Mouse (Mus musculus) embryonic facial prominence, embryonic 12.5 days (tissue): ENCODE data around the gene Rprd1b. TPM values are rescaled to one million over a fixed set of nuclear protein-coding genes. Genes with fewer than 3 reads are reported as not detected.

Experiments
- ATAC-seq: fragments of 200-750 bp; cut with Nextera tagmentation; 2 replicates; pipeline ENCODE4 v1.8.0; 2017; ENCODE audit not compliant: insufficient number of reproducible peaks, insufficient read depth, low FRiP score, low TSS enrichment
- H3K27ac ChIP-seq: fragments of 300-500 bp; sonication (generic); 2 replicates; pipeline ENCODE4 v1.5.1; 2016; ENCODE audit warnings: mild to moderate bottlenecking
- H3K27me3 ChIP-seq: fragments of 300-500 bp; sonication (generic); 2 replicates; pipeline ENCODE4 v1.6.1; 2016; ENCODE audit warnings: mild to moderate bottlenecking, moderate library complexity
- H3K36me3 ChIP-seq: fragments of 300-500 bp; sonication (generic); 2 replicates; pipeline ENCODE4 v1.6.1; 2016; ENCODE audit warnings: mild to moderate bottlenecking
- H3K4me1 ChIP-seq: fragments of 300-500 bp; sonication (generic); 2 replicates; pipeline ENCODE4 v1.6.1; 2016
- H3K4me2 ChIP-seq: fragments of 300-500 bp; sonication (generic); replicated peaks from 2 replicates; pipeline ENCODE4 v1.6.1; 2016; ENCODE audit warnings: mild to moderate bottlenecking, moderate library complexity
- H3K4me3 ChIP-seq: fragments of 300-500 bp; sonication (generic); 2 replicates; pipeline ENCODE4 v1.5.1; 2016; ENCODE audit warnings: mild to moderate bottlenecking
- H3K9ac ChIP-seq: fragments of 300-500 bp; sonication (generic); 2 replicates; pipeline ENCODE4 v1.6.1; 2016; ENCODE audit warnings: mild to moderate bottlenecking, moderate library complexity
- H3K9me3 ChIP-seq: fragments of 300-500 bp; sonication (generic); 2 replicates; pipeline ENCODE4 v1.6.1; 2016; ENCODE audit warnings: mild to moderate bottlenecking, moderate library complexity
- WGBS: fragments of 180-500 bp; shearing (Covaris S2); methylation state at CpG from one replicate; pipeline ENCODE4 v1.1.7; 2016; 5-methylcytosine and 5-hydroxymethylcytosine counted together
- polyA plus RNA-seq: library from polyadenylated mRNA; unstranded; fragments of >200 nt; fragmentation: Nextera tagmentation; extraction: Ambion mirVana; gene quantifications from 2 replicates; pipeline ENCODE4 v1.2.1, GENCODE M21; 2016

Rprd1b gene
- polyA plus RNA-seq, 1 experiment from 2014 or later, result 52.8 TPM

DNA sequence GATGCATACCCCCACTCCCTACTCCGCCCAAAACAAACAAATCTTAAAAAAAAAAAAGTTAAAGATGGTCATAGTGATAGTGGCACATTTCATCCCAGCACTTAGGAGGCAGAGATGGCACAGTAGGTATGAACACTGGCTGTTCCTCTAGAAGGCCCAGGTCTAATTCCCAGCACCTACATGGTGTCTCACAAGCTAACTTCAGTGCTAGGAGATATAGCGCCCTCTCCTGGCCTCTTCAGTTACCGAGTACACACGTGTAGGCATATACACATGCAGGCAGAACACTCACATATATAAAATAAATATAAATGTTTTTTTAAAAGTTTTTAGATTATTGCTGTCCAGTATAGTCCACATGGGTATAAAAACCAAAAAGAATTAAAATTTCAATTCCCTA is 22.7 kb upstream of the Rprd1b start:
- Histone ChIP-seq H3K27me3 (no peaks in the 10 kb centered on the region), H3K4me3 (no peak overlapping the region), H3K27ac (no peak overlapping the region), H3K4me1 (no peaks in the 10 kb centered on the region), H3K9me3 (no peaks in the 10 kb centered on the region), H3K9ac (no peak overlapping the region), H3K4me2 (no peak overlapping the region), H3K36me3 (peaks cover 35% of the 10 kb centered on the region)
- ATAC-seq, result no peak
- WGBS, result 94% methylated on average over 4 of the region's 4 CpGs

DNA sequence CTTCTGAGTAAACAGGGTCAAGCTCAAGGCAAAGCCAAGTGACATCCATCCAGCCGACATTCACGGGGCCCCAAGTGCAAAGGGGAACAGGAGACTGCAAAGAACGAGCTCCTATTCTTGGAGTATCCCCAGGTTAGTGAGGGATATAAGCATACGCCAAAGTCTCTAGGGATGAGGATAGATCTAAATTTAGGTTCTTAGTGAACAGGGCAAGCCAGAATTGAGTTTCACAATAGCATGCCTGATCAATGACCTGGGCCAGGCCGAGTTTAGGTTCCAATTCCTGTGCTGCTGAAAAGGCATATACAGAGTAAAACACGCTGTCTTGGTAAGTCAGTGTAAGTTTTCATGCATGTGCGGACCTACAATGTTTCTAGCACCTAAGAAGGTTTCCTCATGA is 18.9 kb upstream of the Rprd1b start:
- H3K36me3 ChIP-seq, result peaks cover 35% of the 10 kb centered on the region
- no peak overlapping the region for H3K4me3 ChIP-seq
- no peak overlapping the region for H3K27ac ChIP-seq
- 89% methylated on average over 7 of the region's 7 CpGs for WGBS
- ATAC-seq, result no peak
- H3K4me1 ChIP-seq, result no peaks in the 10 kb centered on the region
- H3K9me3 ChIP-seq, result no peaks in the 10 kb centered on the region
- no peak overlapping the region for H3K9ac ChIP-seq
- no peaks in the 10 kb centered on the region for H3K27me3 ChIP-seq
- H3K4me2 ChIP-seq, result no peak overlapping the region

DNA sequence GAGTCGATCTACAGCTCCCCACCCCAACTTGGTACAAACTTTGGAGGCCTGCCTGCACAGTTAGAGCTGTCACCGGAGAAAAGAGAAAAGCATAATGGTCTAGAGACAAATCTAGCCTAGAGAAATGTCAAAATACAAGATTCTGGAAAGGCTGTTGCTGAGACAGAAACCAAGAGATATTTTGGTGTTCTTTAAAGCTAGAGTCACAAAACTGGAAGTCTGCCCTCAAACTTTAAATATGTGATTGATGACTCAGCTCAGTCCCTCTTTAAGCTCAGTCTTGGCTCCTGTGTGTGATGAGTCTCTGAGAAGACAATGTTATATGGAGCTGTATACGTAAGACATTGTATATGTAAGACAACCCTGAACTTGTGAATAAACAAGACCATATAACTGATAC is 15.7 kb upstream of the Rprd1b start:
- Histone ChIP-seq H3K36me3 (peaks cover 14% of the 10 kb centered on the region), H3K4me2 (no peak overlapping the region), H3K9ac (no peak overlapping the region), H3K9me3 (no peaks in the 10 kb centered on the region), H3K4me3 (no peak overlapping the region), H3K27me3 (no peaks in the 10 kb centered on the region), H3K4me1 (no peaks in the 10 kb centered on the region), H3K27ac (no peak overlapping the region)
- WGBS, result 88% methylated on average over 3 of the region's 3 CpGs
- no peak for ATAC-seq

DNA sequence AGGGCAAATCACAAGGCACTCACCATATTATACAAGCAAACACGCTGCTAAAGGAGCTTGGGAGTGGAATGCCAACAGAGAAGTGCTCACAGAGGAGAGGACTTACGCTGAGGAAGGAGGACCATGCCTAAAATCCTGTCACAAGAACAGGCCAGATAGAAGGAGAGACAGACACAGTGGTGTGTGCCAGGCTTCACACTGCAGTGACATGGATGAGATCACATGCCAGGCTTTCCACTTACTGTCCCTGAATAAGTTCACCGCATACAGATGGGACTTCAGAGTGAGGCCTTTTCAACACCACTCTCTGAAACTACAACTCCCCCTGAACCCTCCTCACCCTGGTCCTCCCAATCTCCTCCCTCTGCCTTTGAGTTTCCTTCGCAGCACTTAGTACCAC is 11.0 kb upstream of the Rprd1b start:
- Histone ChIP-seq H3K4me1 (no peaks in the 10 kb centered on the region), H3K27ac (no peak overlapping the region), H3K36me3 (no peaks in the 10 kb centered on the region), H3K9ac (no peak overlapping the region), H3K9me3 (no peaks in the 10 kb centered on the region), H3K27me3 (no peaks in the 10 kb centered on the region), H3K4me3 (no peak overlapping the region), H3K4me2 (no peak overlapping the region)
- WGBS, result 85% methylated on average over 4 of the region's 4 CpGs
- no peak for ATAC-seq

DNA sequence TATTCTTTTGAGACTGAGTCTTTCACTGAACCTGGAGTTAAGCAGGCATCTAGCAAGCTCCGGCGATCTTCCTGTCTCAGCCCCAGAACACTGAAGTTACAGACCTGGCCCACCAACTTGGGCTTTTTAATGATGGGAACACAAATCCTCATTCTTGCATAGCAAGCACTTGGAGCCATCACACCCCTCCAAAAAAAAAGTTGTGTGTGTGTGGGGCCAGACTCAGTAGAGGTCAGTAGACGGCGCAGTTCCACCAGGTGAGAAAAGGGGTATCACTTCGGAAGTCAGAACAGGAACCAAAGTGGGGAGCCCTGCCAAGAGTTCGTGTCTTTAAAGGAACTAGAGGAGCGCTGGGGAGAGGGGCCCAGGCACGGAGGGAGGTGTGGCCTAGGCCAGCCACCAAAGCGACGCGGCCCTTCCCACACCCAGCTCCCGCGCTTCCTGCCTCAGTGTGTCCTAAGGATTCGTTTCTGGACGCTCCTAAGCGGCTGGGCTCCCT is 393 bp upstream of the Rprd1b start:
- no peaks in the 10 kb centered on the region for H3K27me3 ChIP-seq
- peaks cover 27% of the 10 kb centered on the region for H3K4me1 ChIP-seq
- peak overlapping the region; percentile 63 for H3K4me2 ChIP-seq
- H3K36me3 ChIP-seq, result no peaks in the 10 kb centered on the region
- peak overlapping the region; percentile 96 for H3K4me3 ChIP-seq
- WGBS, result 2% methylated on average over 16 of the region's 16 CpGs
- H3K9ac ChIP-seq, result peak overlapping the region; percentile 90
- peak overlapping the region; percentile 96 for H3K27ac ChIP-seq
- ATAC-seq, result no peak; the same call in 1 of the 2 replicates
- no peaks in the 10 kb centered on the region for H3K9me3 ChIP-seq

DNA sequence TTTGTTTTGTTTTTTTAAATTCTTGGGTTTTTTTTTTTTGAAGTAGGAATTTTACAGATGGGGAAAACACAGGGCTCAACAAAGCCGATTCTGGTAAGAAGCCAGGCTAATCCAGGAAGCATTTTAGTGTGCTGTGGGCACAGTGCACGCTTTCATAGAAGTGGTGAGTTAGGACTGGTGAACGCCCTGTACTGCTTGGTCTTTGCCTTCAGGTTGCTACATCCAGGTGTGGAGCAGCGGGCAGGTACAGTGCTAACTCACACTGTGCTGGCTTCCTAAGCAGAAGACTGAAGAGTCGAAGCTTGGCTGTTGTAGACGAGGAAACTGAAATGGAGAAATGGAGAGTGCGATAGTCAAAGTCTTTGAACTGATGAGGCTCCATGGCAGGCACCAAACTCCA is 1.7 kb downstream of the Rprd1b start:
- Histone ChIP-seq H3K9me3 (no peaks in the 10 kb centered on the region), H3K4me2 (peak overlapping the region; percentile 63), H3K36me3 (no peaks in the 10 kb centered on the region), H3K9ac (0 out of 2 replicates have a peak overlapping the region, but pooled peaks have one; percentile 90), H3K4me3 (peak overlapping the region; percentile 96), H3K27ac (no peak overlapping the region), H3K27me3 (no peaks in the 10 kb centered on the region), H3K4me1 (peaks cover 27% of the 10 kb centered on the region)
- 86% methylated on average over 7 of the region's 7 CpGs for WGBS
- ATAC-seq, result no peak

DNA sequence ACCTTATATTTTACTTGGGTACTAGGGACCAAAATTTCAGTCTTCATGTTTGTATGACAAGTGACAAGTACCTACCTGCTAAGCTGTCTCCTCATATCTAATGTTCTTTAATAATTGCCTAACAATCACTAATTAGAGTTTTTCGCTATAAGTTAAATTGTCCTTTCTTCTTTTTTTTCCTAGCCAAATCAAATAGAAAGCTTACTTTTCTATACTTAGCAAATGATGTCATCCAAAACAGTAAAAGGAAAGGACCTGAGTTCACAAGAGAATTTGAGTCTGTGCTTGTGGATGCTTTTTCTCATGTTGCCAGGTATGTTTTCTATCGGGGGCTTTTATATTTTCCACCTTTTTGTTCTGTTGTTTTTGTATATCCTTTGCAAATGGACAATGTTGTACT is 7.5 kb downstream of the Rprd1b start:
- no peak overlapping the region for H3K9ac ChIP-seq
- peaks cover 8% of the 10 kb centered on the region for H3K4me1 ChIP-seq
- peaks cover 16% of the 10 kb centered on the region for H3K36me3 ChIP-seq
- H3K9me3 ChIP-seq, result no peaks in the 10 kb centered on the region
- no peak overlapping the region for H3K4me2 ChIP-seq
- H3K4me3 ChIP-seq, result no peak overlapping the region
- H3K27ac ChIP-seq, result no peak overlapping the region
- WGBS, result 87% methylated on average over 2 of the region's 2 CpGs
- ATAC-seq, result no peak
- no peaks in the 10 kb centered on the region for H3K27me3 ChIP-seq

DNA sequence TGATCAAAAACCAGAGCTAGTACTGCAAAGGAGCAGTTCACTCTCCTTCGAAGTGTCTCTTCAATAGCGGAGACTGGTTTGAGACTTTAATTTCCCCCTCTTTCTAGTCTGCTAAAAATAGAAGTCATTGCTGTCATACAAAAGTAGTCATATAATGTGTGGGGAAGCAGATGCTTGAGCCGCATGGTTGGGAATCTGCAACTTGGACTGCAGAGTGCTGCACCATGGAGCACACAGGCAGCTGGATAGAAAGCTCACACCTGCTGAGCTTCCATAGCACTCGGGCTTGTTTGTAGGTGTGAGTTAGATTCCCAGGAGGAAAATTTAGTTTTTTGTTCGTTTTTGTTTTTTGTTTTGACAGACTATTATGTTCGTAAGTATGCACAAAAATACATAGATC is 8.1 kb downstream of the Rprd1b start:
- Histone ChIP-seq H3K4me2 (no peak overlapping the region), H3K9ac (no peak overlapping the region), H3K4me3 (no peak overlapping the region), H3K27me3 (no peaks in the 10 kb centered on the region), H3K36me3 (peaks cover 16% of the 10 kb centered on the region), H3K4me1 (0 out of 2 replicates have a peak, but pooled peaks cover 3% of the 10 kb centered on the region), H3K27ac (no peak overlapping the region), H3K9me3 (no peaks in the 10 kb centered on the region)
- 87% methylated on average over 6 of the region's 6 CpGs for WGBS
- no peak for ATAC-seq

DNA sequence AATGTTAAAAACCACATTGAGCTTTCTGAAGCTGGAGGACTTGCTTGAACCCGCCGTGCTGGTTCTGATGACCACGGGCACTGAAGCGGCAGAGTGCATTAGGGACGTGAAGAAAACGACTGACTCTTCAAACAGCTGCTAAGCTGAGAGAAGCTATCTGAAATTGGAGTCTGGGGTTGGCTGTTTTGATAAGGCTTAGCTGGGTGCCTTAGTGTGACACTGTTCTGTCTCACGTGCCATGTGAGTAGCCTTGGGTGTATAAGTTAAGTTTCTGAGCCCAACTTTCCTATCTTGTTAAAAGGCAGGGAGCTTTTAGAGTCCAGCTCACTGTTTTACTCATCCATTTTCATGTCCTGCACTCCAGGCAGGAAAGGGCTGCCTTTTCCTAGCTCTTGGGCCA is 8.7 kb downstream of the Rprd1b start:
- Histone ChIP-seq H3K4me1 (no peaks in the 10 kb centered on the region), H3K9ac (no peak overlapping the region), H3K27ac (no peak overlapping the region), H3K9me3 (no peaks in the 10 kb centered on the region), H3K27me3 (no peaks in the 10 kb centered on the region), H3K4me3 (no peak overlapping the region), H3K4me2 (no peak overlapping the region), H3K36me3 (peaks cover 16% of the 10 kb centered on the region)
- WGBS, result 76% methylated on average over 7 of the region's 7 CpGs
- no peak for ATAC-seq

DNA sequence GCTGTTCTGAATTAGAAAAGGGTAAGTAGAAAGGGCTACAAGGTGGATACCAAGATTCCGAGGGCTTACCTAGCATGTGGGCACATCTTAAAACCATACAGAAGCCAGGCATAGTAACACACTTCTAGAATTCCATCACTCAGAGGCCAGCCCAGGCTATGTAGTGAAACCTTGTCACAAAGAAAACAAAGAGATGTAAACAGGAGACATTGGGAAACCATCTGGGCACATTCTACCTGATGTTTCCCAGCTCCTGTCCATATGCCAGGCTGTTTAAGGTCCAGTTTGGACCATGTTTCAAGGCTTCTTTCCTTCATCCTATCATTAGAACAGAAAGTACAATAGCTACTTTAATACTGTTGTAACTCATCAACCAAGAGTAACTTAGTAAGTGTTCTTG is 9.3 kb downstream of the Rprd1b start:
- Histone ChIP-seq H3K4me2 (no peak overlapping the region), H3K36me3 (peaks cover 16% of the 10 kb centered on the region), H3K9me3 (no peaks in the 10 kb centered on the region), H3K4me1 (no peaks in the 10 kb centered on the region), H3K4me3 (no peak overlapping the region), H3K9ac (no peak overlapping the region), H3K27me3 (no peaks in the 10 kb centered on the region), H3K27ac (no peak overlapping the region)
- no peak for ATAC-seq
- WGBS, result 89% methylated on average over 1 of the region's 1 CpGs

DNA sequence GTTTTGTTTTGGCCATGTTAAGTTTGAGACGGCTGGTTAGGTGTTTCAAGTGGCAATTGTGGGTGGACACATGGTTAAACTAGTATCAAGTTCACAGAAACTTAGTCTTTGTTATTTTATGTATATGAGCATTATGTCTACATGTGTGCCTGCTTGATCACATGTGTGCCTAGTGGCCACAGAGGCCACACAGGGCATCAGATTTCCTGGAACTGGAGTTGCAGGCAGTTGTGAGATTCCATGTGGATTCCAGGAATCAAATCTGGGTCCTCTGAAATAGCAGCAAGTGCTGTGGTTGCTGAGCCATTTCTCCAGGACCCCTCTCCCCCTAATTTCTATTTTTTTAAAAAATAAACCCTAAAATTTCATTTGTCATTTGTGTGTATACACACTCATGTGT is 11.4 kb downstream of the Rprd1b start:
- H3K27ac ChIP-seq, result no peak overlapping the region
- no peak overlapping the region for H3K9ac ChIP-seq
- no peak overlapping the region for H3K4me3 ChIP-seq
- no peak for ATAC-seq
- no peak overlapping the region for H3K4me2 ChIP-seq
- H3K4me1 ChIP-seq, result no peaks in the 10 kb centered on the region
- H3K27me3 ChIP-seq, result no peaks in the 10 kb centered on the region
- WGBS, result 62% methylated on average over 1 of the region's 1 CpGs
- H3K9me3 ChIP-seq, result no peaks in the 10 kb centered on the region
- H3K36me3 ChIP-seq, result peaks cover 33% of the 10 kb centered on the region

DNA sequence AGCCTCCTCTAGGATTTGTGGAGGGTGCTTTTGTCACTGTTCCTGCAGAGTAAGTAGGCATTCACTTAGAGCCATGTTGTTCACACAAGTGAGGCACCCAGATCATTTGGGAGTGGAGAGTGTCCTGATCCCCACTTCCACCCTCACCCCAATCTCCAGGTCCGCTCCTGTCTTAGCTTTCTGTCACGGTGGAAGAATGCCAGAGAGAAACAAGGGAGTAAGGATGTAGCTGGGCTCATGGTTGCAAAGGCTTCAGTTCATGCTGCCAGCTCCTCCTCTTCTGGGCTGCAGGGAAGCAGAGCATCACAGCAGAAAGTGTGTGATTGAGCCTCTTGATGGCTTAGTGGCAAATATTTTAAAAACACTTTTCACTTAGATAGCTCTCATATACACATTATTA is 12.1 kb downstream of the Rprd1b start:
- Histone ChIP-seq H3K9me3 (no peaks in the 10 kb centered on the region), H3K4me1 (no peaks in the 10 kb centered on the region), H3K27ac (no peak overlapping the region), H3K4me2 (no peak overlapping the region), H3K36me3 (peaks cover 40% of the 10 kb centered on the region), H3K27me3 (no peaks in the 10 kb centered on the region), H3K4me3 (no peak overlapping the region), H3K9ac (no peak overlapping the region)
- 91% methylated on average over 2 of the region's 2 CpGs for WGBS
- ATAC-seq, result no peak

DNA sequence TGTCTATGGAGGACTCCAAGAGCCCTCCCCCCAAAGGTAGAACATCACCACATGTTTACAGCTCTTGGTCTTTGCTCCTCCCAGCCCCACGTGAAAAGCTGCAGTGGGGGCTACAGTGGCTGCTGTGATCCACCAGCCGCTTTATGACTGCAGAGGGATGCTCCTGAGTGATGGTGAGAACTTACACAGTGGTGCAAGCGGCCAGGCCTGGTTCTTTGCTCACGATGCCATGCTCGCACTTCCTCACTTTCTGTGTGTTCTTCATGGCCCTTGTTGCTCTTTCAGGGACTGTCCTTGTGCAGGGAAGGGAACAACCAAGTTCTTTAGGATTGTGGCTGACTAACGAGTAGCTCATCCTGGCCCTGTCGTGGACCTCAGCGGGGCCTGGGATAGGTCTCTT is 15.2 kb downstream of the Rprd1b start:
- no peaks in the 10 kb centered on the region for H3K27me3 ChIP-seq
- no peaks in the 10 kb centered on the region for H3K9me3 ChIP-seq
- no peak overlapping the region for H3K9ac ChIP-seq
- H3K36me3 ChIP-seq, result peaks cover 41% of the 10 kb centered on the region
- no peaks in the 10 kb centered on the region for H3K4me1 ChIP-seq
- WGBS, result 91% methylated on average over 8 of the region's 8 CpGs
- no peak overlapping the region for H3K4me3 ChIP-seq
- no peak overlapping the region for H3K4me2 ChIP-seq
- no peak overlapping the region for H3K27ac ChIP-seq
- ATAC-seq, result no peak
